Mouse (Mus musculus) ES-Bruce4 (cell line): ENCODE data around the gene Tctex1d4. TPM values are rescaled to one million over a fixed set of nuclear protein-coding genes. Genes with fewer than 3 reads are reported as not detected.

Source experiments
- H3K27ac ChIP-seq: 2 replicates; pipeline ENCODE4 v1.5.1; 2012; ENCODE audit warnings: low read length, inconsistent platforms; ENCODE audit not compliant: insufficient read depth
- H3K27me3 ChIP-seq: 2 replicates; pipeline ENCODE4 v1.6.1; 2012; ENCODE audit warnings: mild to moderate bottlenecking, low read length, inconsistent platforms; ENCODE audit not compliant: control insufficient read depth, poor library complexity, insufficient read depth, severe bottlenecking
- H3K36me3 ChIP-seq: 2 replicates; pipeline ENCODE4 v1.6.1; 2012; ENCODE audit warnings: inconsistent platforms, mild to moderate bottlenecking, low read length, moderate library complexity; ENCODE audit not compliant: control insufficient read depth, poor library complexity, insufficient read depth, severe bottlenecking
- H3K4me1 ChIP-seq: one replicate; pipeline ENCODE4 v1.8.1; 2011; ENCODE audit warnings: low read length; ENCODE audit not compliant: control insufficient read depth, insufficient read depth
- H3K4me3 ChIP-seq: 2 replicates; pipeline ENCODE4 v1.5.1; 2011; ENCODE audit warnings: low read depth, mild to moderate bottlenecking, low read length
- H3K9ac ChIP-seq: 2 replicates; pipeline ENCODE4 v1.6.1; 2012; ENCODE audit warnings: low read depth, mild to moderate bottlenecking, inconsistent platforms; ENCODE audit not compliant: poor library complexity, severe bottlenecking
- H3K9me3 ChIP-seq: replicated peaks from 2 replicates; pipeline ENCODE4 v1.6.1; 2012; ENCODE audit warnings: mild to moderate bottlenecking, low read length, inconsistent platforms; ENCODE audit not compliant: control insufficient read depth, poor library complexity, insufficient read depth, severe bottlenecking
- CTCF ChIP-seq: IDR thresholded peaks from one replicate; pipeline ENCODE4 v1.8.1; 2011; ENCODE audit warnings: low read depth, low read length
- EP300 ChIP-seq: IDR thresholded peaks from 2 replicates; pipeline ENCODE4 v1.6.1; 2011; ENCODE audit warnings: low read depth, low read length; ENCODE audit not compliant: insufficient read depth
- POLR2A ChIP-seq: IDR thresholded peaks from one replicate; pipeline ENCODE4 v1.8.1; 2011; ENCODE audit warnings: low read length; ENCODE audit not compliant: insufficient read depth
- polyA plus RNA-seq: library from polyadenylated mRNA; stranded (reverse); fragments of >200 nt; gene quantifications from 2 replicates; pipeline ENCODE4 v1.2.4, GENCODE M21; 2011; ENCODE audit warnings: low read depth; ENCODE audit not compliant: missing spikeins, insufficient read depth, insufficient read length

Gene Tctex1d4
- polyA plus RNA-seq, 1 experiment, result not detected

DNA sequence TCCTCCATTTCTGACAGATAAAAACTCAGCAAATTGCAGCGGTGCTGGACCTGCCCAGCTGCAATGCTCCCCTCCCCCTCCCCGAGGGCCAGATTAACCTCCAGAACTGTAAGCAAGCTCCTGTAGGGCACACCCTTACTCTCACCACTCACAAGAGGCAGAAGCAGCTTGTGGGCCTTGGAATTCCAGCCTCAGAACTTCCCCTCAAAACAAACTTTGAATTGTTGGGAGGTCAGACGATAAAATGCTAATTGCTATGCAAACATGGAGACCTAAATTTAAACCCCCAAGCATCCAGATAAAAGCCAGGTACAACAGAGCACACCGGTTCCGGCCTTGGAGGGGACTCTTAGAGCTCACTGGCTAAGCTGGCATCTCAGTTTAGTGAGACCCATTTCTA lies 26.1 kb downstream of the Tctex1d4 start:
- Histone ChIP-seq H3K9me3 (no peaks in the 10 kb centered on the region), H3K36me3 (peaks cover 57% of the 10 kb centered on the region), H3K4me3 (peak overlapping the region; percentile 99), H3K27ac (peak overlapping the region; percentile 94), H3K4me1 (no peaks in the 10 kb centered on the region), H3K27me3 (no peaks in the 10 kb centered on the region), H3K9ac (peak overlapping the region; percentile 96)
- TF ChIP-seq CTCF (no peak), EP300 (peak; percentile 91), POLR2A (no peak)

DNA sequence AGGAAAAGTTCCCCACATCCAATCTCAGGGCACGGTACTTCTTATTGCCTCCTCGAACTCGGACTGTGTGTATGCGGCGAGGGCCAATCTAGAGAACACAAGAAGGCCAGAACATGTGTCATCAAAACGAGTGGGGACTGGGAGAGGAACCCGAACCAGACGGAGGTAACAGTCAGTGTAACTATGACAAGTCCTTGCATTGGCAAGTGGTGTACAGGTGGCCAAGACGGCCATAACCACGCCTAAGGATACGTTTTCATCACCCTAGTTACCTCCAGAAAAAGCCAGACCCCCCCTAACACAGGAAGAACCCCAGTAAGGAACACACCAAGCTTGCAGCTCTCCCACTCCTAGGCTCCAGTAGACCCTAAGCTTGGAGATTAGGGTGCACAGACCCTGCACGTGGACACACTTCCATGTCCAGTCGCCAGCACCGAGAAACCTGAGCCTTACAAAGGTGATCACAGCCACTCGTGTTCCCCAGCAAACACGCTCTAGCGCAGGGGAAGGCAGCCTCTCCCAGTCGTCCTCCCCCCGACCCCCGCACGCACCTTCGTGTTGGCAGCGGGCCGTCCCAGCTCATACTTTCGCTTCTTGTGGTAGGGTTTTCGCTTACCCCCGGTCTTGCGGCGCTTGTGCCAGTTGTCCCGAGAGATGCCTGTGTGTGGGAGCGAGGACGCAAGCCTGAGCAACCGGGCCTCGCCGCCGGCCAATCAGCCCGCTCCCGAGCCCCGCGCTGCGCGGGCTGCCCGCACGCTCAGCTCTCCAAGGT lies 28.6 kb downstream of the Tctex1d4 start:
- Histone ChIP-seq H3K27me3 (no peaks in the 10 kb centered on the region), H3K36me3 (peaks cover 52% of the 10 kb centered on the region), H3K9me3 (no peaks in the 10 kb centered on the region), H3K4me1 (no peaks in the 10 kb centered on the region), H3K27ac (peak overlapping the region; percentile 86), H3K9ac (peak overlapping the region; percentile 96), H3K4me3 (peak overlapping the region; percentile 99)
- TF ChIP-seq CTCF, result no peak
- TF ChIP-seq POLR2A, result no peak
- TF ChIP-seq EP300, result no peak

DNA sequence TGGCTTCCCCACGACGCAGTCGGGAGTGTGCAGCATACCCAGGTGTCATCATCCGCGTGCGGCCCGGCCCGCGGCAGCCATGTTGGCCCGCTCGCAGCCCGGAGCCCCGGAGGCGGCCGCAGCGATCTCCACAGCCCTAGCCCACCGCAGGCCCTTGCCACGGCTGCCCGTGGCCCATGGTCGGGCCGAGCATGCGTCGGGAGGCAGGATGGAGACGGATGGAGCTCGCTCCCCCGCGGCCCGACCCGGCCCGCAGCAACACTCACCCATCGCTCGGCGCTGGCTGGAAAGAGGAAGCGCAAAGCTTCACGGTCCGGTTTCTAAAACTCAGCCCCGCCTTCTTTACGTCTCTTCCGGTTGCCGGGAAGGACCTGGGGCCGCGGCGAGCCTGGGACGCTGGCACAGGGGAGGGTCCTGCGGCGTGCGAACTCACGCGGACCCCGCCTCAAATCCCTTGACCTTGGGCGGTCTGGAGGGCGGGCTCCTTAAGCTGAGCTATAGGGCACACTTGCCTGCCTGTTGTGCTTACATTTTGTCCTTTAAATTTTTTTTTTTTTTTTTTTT lies 29.3 kb downstream of the Tctex1d4 start, which contains the start of gene Rps8:
TSS of gene Rps8 (minus strand) at position 452 of the 564 bp plus-strand sequence.
- Histone ChIP-seq H3K36me3 (peaks cover 45% of the 10 kb centered on the region), H3K9ac (peak within 1 kb of the TSS; percentile 96), H3K27me3 (no peaks in the 10 kb centered on the region), H3K27ac (peak within 1 kb of the TSS; percentile 86), H3K9me3 (no peaks in the 10 kb centered on the region), H3K4me1 (no peaks in the 10 kb centered on the region), H3K4me3 (peak within 1 kb of the TSS; percentile 99)
- TF ChIP-seq CTCF (no peak), EP300 (0 out of 2 replicates have a peak, but pooled peaks have one; percentile 50), POLR2A (peak; percentile 81)

DNA sequence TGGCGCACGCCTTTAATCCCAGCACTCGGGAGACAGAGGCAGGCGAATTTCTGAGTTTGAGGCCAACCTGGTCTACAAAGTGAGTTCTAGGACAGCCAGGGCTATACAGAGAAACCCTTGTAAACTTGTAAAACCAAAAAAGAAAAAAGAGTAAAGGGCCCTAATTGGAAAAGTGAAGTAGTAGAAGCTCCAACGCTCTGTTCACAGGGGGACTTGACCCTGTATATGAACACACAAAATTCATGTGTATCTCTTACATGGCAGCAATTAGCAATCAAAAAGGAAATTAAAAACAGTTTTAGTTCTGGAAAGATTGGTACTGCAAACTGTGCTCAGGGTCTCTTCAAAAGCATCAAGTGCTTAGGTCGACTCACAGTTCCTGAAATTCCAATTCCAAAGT lies 29.8 kb downstream of the Tctex1d4 start:
- Histone ChIP-seq H3K4me1 (no peaks in the 10 kb centered on the region), H3K36me3 (peaks cover 45% of the 10 kb centered on the region), H3K9ac (peak overlapping the region; percentile 47; the same call in 1 of the 2 replicates)

DNA sequence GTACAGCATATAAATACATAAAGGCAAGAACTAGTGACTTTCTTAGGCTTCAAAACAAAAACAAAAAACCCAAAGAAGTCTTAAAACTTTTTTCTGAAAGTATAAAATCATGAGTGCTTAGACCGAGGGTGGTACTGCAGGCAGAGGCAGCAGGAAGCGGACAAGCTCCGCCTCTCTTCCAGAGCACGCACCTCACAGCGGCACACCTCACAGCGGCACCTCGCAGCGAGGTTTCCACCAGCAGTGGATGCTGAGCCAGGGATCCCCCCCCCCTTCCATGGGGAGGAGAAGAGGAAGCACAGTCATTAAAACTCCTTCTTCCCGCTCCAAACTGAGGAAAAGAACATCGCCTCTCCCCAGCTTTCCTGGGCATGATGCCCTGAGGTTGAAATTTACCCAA lies 33.1 kb downstream of the Tctex1d4 start:
- Histone ChIP-seq H3K27ac (no peak overlapping the region), H3K9me3 (no peaks in the 10 kb centered on the region), H3K9ac (no peak overlapping the region), H3K4me3 (no peak overlapping the region), H3K36me3 (peaks cover 37% of the 10 kb centered on the region), H3K27me3 (no peaks in the 10 kb centered on the region), H3K4me1 (no peaks in the 10 kb centered on the region)
- TF ChIP-seq POLR2A, result no peak
- TF ChIP-seq EP300, result no peak
- TF ChIP-seq CTCF, result no peak

More for the DNA sequence above, 29.8 kb downstream of the Tctex1d4 start:
- no peaks in the 10 kb centered on the region for H3K9me3 ChIP-seq
- TF ChIP-seq POLR2A (no peak), EP300 (no peak), CTCF (no peak)
- peak overlapping the region; percentile 76 for H3K27ac ChIP-seq
- H3K27me3 ChIP-seq, result no peaks in the 10 kb centered on the region
- 0 out of 2 replicates have a peak overlapping the region, but pooled peaks have one; percentile 15 for H3K4me3 ChIP-seq

DNA sequence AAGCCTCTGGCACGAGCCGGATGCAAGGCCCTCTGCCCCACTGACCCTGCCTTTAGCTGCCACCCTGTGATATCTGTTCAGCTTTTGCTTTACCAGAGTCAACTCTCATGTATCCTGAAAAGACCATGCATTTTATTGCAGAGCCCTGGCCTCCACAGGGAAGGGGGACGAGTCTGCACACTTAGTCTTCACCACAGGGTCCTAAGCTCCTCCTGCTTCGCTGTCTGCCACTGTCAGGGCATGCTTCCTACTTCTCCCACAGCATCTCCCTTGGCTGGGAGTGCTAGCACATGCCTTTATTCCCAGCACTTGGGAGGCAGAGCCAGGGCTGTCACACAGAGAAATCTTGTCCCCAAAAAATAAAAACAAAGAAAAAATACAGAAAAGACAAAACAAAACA lies 34.6 kb downstream of the Tctex1d4 start:
- H3K27me3 ChIP-seq, result no peaks in the 10 kb centered on the region
- TF ChIP-seq CTCF, result no peak
- no peak for TF ChIP-seq EP300
- TF ChIP-seq POLR2A, result no peak

More for the DNA sequence above, 34.6 kb downstream of the Tctex1d4 start:
- Histone ChIP-seq H3K4me1 (no peaks in the 10 kb centered on the region), H3K36me3 (peaks cover 40% of the 10 kb centered on the region), H3K9me3 (no peaks in the 10 kb centered on the region), H3K27ac (no peak overlapping the region), H3K4me3 (no peak overlapping the region), H3K9ac (no peak overlapping the region)
